Mouse (Mus musculus): ENCODE results near the gene Dpp10. TPM values are rescaled to one million over a fixed set of nuclear protein-coding genes. Genes with fewer than 3 reads are reported as not detected.

Dpp10 gene
- polyA plus RNA-seq, 2 experiments from 2014 or later, result 0.03 TPM; not detected in 1

- no peak for ATAC-seq
Measured at GRCm38 (mm10) chr1:123902628-123903027, 142.7 kb downstream of the Dpp10 start.

- no peak for ATAC-seq
Measured at GRCm38 (mm10) chr1:123901218-123901617, 144.1 kb downstream of the Dpp10 start.

- no peak for ATAC-seq
Measured at GRCm38 (mm10) chr1:123887243-123887642, 158.1 kb downstream of the Dpp10 start.

GRCm38 (mm10) chr1:123846881-123847280 is 198.5 kb downstream of the Dpp10 start:
- no peak for ATAC-seq

- ATAC-seq, result no peak
Measured at GRCm38 (mm10) chr1:123801206-123801605, 244.2 kb downstream of the Dpp10 start.

- ATAC-seq, result no peak
Measured at GRCm38 (mm10) chr1:123765511-123765910, 279.8 kb downstream of the Dpp10 start.

GRCm38 (mm10) chr1:123762272-123762671 is 283.1 kb downstream of the Dpp10 start:
- no peak for ATAC-seq

- ATAC-seq, result no peak
Measured at GRCm38 (mm10) chr1:123756055-123756454, 289.3 kb downstream of the Dpp10 start.

- ATAC-seq, result no peak
Measured at GRCm38 (mm10) chr1:123707292-123707691, 338.1 kb downstream of the Dpp10 start.

- ATAC-seq, result no peak
Measured at GRCm38 (mm10) chr1:123658409-123658808, 386.9 kb downstream of the Dpp10 start.

- no peak for ATAC-seq
Measured at GRCm38 (mm10) chr1:123656607-123657006, 388.8 kb downstream of the Dpp10 start.

GRCm38 (mm10) chr1:123637897-123638296 is 407.5 kb downstream of the Dpp10 start:
- ATAC-seq, result no peak

- no peak for ATAC-seq
Measured at GRCm38 (mm10) chr1:123628268-123628667, 417.1 kb downstream of the Dpp10 start.

GRCm38 (mm10) chr1:123584857-123585256 is 460.5 kb downstream of the Dpp10 start:
- no peak for ATAC-seq

- no peak for ATAC-seq
Measured at GRCm38 (mm10) chr1:123580112-123580511, 465.2 kb downstream of the Dpp10 start.

- ATAC-seq, result no peak
Measured at GRCm38 (mm10) chr1:123573713-123574112, 471.6 kb downstream of the Dpp10 start.

GRCm38 (mm10) chr1:123542496-123542895 is 502.9 kb downstream of the Dpp10 start:
- ATAC-seq, result no peak

GRCm38 (mm10) chr1:123467729-123468128 is 577.6 kb downstream of the Dpp10 start:
- ATAC-seq, result no peak

- ATAC-seq, result no peak
Measured at GRCm38 (mm10) chr1:123414163-123414562, 631.2 kb downstream of the Dpp10 start.

GRCm38 (mm10) chr1:123351300-123351699 is 694.1 kb downstream of the Dpp10 start:
- no peak for ATAC-seq

- ATAC-seq, result no peak
Measured at GRCm38 (mm10) chr1:123337877-123338276, 707.5 kb downstream of the Dpp10 start.

- ATAC-seq, result no peak
Measured at GRCm38 (mm10) chr1:123316886-123317285, 728.5 kb downstream of the Dpp10 start.

All from CD4-positive, CD25-positive, alpha-beta regulatory T cell, adult 4 months (primary cell).